Mouse (Mus musculus) megakaryocyte-erythroid progenitor cell, adult 5 weeks (primary cell): Measurements from ENCODE around the gene Pjvk. TPM values are rescaled to one million over a fixed set of nuclear protein-coding genes. Genes with fewer than 3 reads are reported as not detected.

Source experiments
- polyA plus RNA-seq: library from polyadenylated mRNA; stranded (reverse); fragments of >175 nt; gene quantifications from 2 replicates; pipeline ENCODE4 v1.2.3, GENCODE M21; 2012

The Pjvk gene
- polyA plus RNA-seq = not detected in 2 replicates

GRCm38 (mm10) chr2:76647883-76648570 is at the start of gene Pjvk, which contains the start of gene Prkra:
Pjvk (plus strand) TSS chr2:76648476.
Prkra (minus strand) TSS chr2:76648015.

GRCm38 (mm10) chr2:76672966-76673392 is 24.7 kb downstream of the Pjvk start, which contains the start of gene Fkbp7:
Fkbp7 (minus strand) TSS chr2:76673116.

GRCm38 (mm10) chr2:76674725-76675427 is 26.6 kb downstream of the Pjvk start, which contains the start of gene Plekha3:
Plekha3 (plus strand) TSS chr2:76675281.

Other genes starting within 250 kb of the Pjvk start
- gene Osbpl6, start 242.0 kb upstream of the Pjvk start, polyA plus RNA-seq = not detected in 2 replicates
- gene Prkra, start 461 bp upstream of the Pjvk start, polyA plus RNA-seq = 10.6 and 11.8 TPM in 2 replicates
- 0.39 and 0.86 TPM in 2 replicates for gene Fkbp7, start 24.6 kb downstream of the Pjvk start, polyA plus RNA-seq
- gene Plekha3, start 26.8 kb downstream of the Pjvk start, polyA plus RNA-seq = 5.0 and 5.4 TPM in 2 replicates